Mouse (Mus musculus): ENCODE data around the gene Gm49378. TPM values are rescaled to one million over a fixed set of nuclear protein-coding genes. Genes with fewer than 3 reads are reported as not detected.

The Gm49378 gene
- polyA plus RNA-seq, 1 experiment, result 0.17 TPM

GRCm38 (mm10) chr14:55604823-55605222, 32.9 kb downstream of the Gm49378 start:
- TF ChIP-seq CEBPB (IDR thresholded peaks at IDR 0.05; ENCODE audit: insufficient read depth, poor library complexity, severe bottlenecking), result no peak
- no peak for TF ChIP-seq SRF (IDR thresholded peaks at IDR 0.05; ENCODE audit: control insufficient read depth, insufficient read length, low read depth)
- no peak for TF ChIP-seq MYOD1 (IDR thresholded peaks at IDR 0.05; ENCODE audit: control insufficient read depth in 1 of 3, insufficient read length in 2 of 3, low read depth in 2 of 3)
- no peak for TF ChIP-seq USF1 (IDR thresholded peaks at IDR 0.05; ENCODE audit: low read depth)
- TF ChIP-seq POLR2A (IDR thresholded peaks at IDR 0.05; ENCODE audit: insufficient read length, low read depth), result no peak
- TF ChIP-seq TCF12 (IDR thresholded peaks at IDR 0.05; ENCODE audit: insufficient read depth, poor library complexity, severe bottlenecking), result no peak
- TF ChIP-seq TCF3 (IDR thresholded peaks at IDR 0.05; ENCODE audit: insufficient read length, low read depth), result no peak
- no peak for TF ChIP-seq E2F4 (IDR thresholded peaks at IDR 0.05; ENCODE audit: insufficient read depth)
- no peak for TF ChIP-seq REST (IDR thresholded peaks at IDR 0.05; ENCODE audit: insufficient read depth, insufficient read length)
- Histone ChIP-seq H3K27me3 (ENCODE audit: control insufficient read depth, insufficient read depth, insufficient read length) (no peaks in the 10 kb centered on the region), H3K79me2 (ENCODE audit: control insufficient read depth, insufficient read depth) (no peaks in the 10 kb centered on the region), H3K4me3 (no peak overlapping the region), H3ac (ENCODE audit: control insufficient read depth, insufficient read length) (no peak overlapping the region), H3K36me3 (ENCODE audit: control insufficient read depth, insufficient read depth) (peaks cover 24% of the 10 kb centered on the region), H3K4me2 (ENCODE audit: low read depth) (no peak overlapping the region)

GRCm38 (mm10) chr14:55603633-55604576, 33.8 kb downstream of the Gm49378 start:
- H3K27me3 ChIP-seq (ENCODE audit: control insufficient read depth, insufficient read depth, insufficient read length), result no peaks in the 10 kb centered on the region
- H3K79me2 ChIP-seq (ENCODE audit: control insufficient read depth, insufficient read depth), result no peaks in the 10 kb centered on the region
- TF ChIP-seq POLR2AphosphoS2 (IDR thresholded peaks at IDR 0.05; ENCODE audit: insufficient read length, low read depth) (peak; percentile 61), REST (IDR thresholded peaks at IDR 0.05; ENCODE audit: insufficient read depth, insufficient read length) (no peak), MAX (IDR thresholded peaks at IDR 0.05; ENCODE audit: low read depth) (peak; percentile 68), MYOD1 (IDR thresholded peaks at IDR 0.05; ENCODE audit: control insufficient read depth in 1 of 3, insufficient read length in 2 of 3, low read depth in 2 of 3) (no peak), MYOG (IDR thresholded peaks at IDR 0.05; ENCODE audit: control insufficient read depth in 1 of 3, insufficient read depth in 1 of 3, insufficient read length in 2 of 3, low read depth in 2 of 3) (no peak), E2F4 (IDR thresholded peaks at IDR 0.05; ENCODE audit: insufficient read depth) (no peak), SRF (IDR thresholded peaks at IDR 0.05; ENCODE audit: control insufficient read depth, insufficient read length, low read depth) (no peak), USF1 (IDR thresholded peaks at IDR 0.05; ENCODE audit: low read depth) (peak; percentile 90), POLR2A (IDR thresholded peaks at IDR 0.05; ENCODE audit: insufficient read length, low read depth) (no peak), TCF12 (IDR thresholded peaks at IDR 0.05; ENCODE audit: insufficient read depth, poor library complexity, severe bottlenecking) (no peak), CEBPB (IDR thresholded peaks at IDR 0.05; ENCODE audit: insufficient read depth, poor library complexity, severe bottlenecking) (no peak), TCF3 (IDR thresholded peaks at IDR 0.05; ENCODE audit: insufficient read length, low read depth) (no peak)
- H3K4me2 ChIP-seq (ENCODE audit: low read depth), result peak overlapping the region; percentile 55
- H3ac ChIP-seq (ENCODE audit: control insufficient read depth, insufficient read length), result no peak overlapping the region
- H3K4me3 ChIP-seq, result no peak overlapping the region
- H3K36me3 ChIP-seq (ENCODE audit: control insufficient read depth, insufficient read depth), result peaks cover 20% of the 10 kb centered on the region

GRCm38 (mm10) chr14:55603271-55603632, 34.4 kb downstream of the Gm49378 start, which contains the start of gene Irf9:
Irf9 (plus strand) TSS chr14:55603571.
- Histone ChIP-seq H3K4me3 (no peak within 1 kb of the TSS), H3ac (ENCODE audit: control insufficient read depth, insufficient read length) (no peak within 1 kb of the TSS), H3K27me3 (ENCODE audit: control insufficient read depth, insufficient read depth, insufficient read length) (no peaks in the 10 kb centered on the region), H3K4me2 (ENCODE audit: low read depth) (peak within 1 kb of the TSS; percentile 55), H3K79me2 (ENCODE audit: control insufficient read depth, insufficient read depth) (no peaks in the 10 kb centered on the region), H3K36me3 (ENCODE audit: control insufficient read depth, insufficient read depth) (peaks cover 20% of the 10 kb centered on the region)
- TF ChIP-seq TCF12 (IDR thresholded peaks at IDR 0.05; ENCODE audit: insufficient read depth, poor library complexity, severe bottlenecking), result no peak
- TF ChIP-seq USF1 (IDR thresholded peaks at IDR 0.05; ENCODE audit: low read depth), result no peak
- TF ChIP-seq CEBPB (IDR thresholded peaks at IDR 0.05; ENCODE audit: insufficient read depth, poor library complexity, severe bottlenecking), result no peak
- no peak for TF ChIP-seq SRF (IDR thresholded peaks at IDR 0.05; ENCODE audit: control insufficient read depth, insufficient read length, low read depth)
- TF ChIP-seq POLR2AphosphoS2 (IDR thresholded peaks at IDR 0.05; ENCODE audit: insufficient read length, low read depth), result no peak
- no peak for TF ChIP-seq POLR2A (IDR thresholded peaks at IDR 0.05; ENCODE audit: insufficient read length, low read depth)
- TF ChIP-seq MAX (IDR thresholded peaks at IDR 0.05; ENCODE audit: low read depth), result no peak
- TF ChIP-seq E2F4 (IDR thresholded peaks at IDR 0.05; ENCODE audit: insufficient read depth), result no peak
- TF ChIP-seq REST (IDR thresholded peaks at IDR 0.05; ENCODE audit: insufficient read depth, insufficient read length), result no peak
- TF ChIP-seq TCF3 (IDR thresholded peaks at IDR 0.05; ENCODE audit: insufficient read length, low read depth), result no peak
- no peak for TF ChIP-seq MYOG (IDR thresholded peaks at IDR 0.05; ENCODE audit: control insufficient read depth in 1 of 3, insufficient read depth in 1 of 3, insufficient read length in 2 of 3, low read depth in 2 of 3)

DNA sequence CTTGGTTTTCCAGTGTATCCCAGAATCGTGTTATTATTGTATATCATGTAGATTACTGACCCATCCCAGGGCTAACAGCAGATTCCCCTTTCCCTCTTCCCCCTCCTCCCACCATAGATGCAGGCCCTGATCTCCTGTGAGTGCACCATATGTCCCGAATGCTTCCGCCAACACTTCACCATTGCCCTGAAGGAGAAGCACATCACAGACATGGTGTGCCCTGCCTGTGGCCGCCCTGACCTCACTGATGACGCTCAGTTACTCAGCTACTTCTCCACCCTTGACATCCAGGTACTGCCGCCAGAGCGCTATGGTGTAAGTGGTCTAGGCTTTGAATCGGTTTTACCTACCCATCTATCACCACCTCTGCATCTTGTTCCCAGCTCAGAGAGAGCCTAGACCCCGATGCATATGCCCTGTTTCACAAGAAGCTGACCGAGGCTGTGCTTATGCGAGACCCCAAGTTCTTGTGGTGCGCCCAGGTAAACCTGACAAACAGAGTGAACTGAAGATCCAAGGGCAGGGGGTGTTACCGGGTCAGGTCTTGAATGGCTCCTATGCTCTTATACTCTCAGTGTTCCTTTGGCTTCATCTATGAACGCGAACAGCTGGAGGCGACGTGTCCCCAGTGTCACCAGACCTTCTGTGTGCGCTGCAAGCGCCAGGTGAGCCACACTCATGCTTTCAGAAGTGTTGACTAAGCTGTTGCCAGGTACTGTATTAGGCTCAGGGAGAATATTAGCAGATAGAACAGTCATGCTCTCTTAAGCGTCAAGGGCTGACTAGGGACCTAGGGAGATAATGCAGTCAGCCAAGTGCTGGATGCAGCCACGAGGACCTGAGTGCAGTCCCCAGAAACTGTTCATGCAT, 38.9 kb downstream of the Gm49378 start:
- peaks cover 22% of the 10 kb centered on the region for H3K36me3 ChIP-seq (ENCODE audit: control insufficient read depth, insufficient read depth)
- H3K4me3 ChIP-seq, result no peak overlapping the region
- TF ChIP-seq TCF3 (IDR thresholded peaks at IDR 0.05; ENCODE audit: insufficient read length, low read depth), result no peak
- TF ChIP-seq CEBPB (IDR thresholded peaks at IDR 0.05; ENCODE audit: insufficient read depth, poor library complexity, severe bottlenecking), result no peak
- no peak for TF ChIP-seq SRF (IDR thresholded peaks at IDR 0.05; ENCODE audit: control insufficient read depth, insufficient read length, low read depth)
- no peak for TF ChIP-seq MYOD1 (IDR thresholded peaks at IDR 0.05; ENCODE audit: control insufficient read depth in 1 of 3, insufficient read length in 2 of 3, low read depth in 2 of 3)
- no peak for TF ChIP-seq REST (IDR thresholded peaks at IDR 0.05; ENCODE audit: insufficient read depth, insufficient read length)
- no peak for TF ChIP-seq POLR2A (IDR thresholded peaks at IDR 0.05; ENCODE audit: insufficient read length, low read depth)
- TF ChIP-seq TCF12 (IDR thresholded peaks at IDR 0.05; ENCODE audit: insufficient read depth, poor library complexity, severe bottlenecking), result no peak
- TF ChIP-seq MAX (IDR thresholded peaks at IDR 0.05; ENCODE audit: low read depth), result no peak
- TF ChIP-seq USF1 (IDR thresholded peaks at IDR 0.05; ENCODE audit: low read depth), result no peak
- no peak for TF ChIP-seq POLR2AphosphoS2 (IDR thresholded peaks at IDR 0.05; ENCODE audit: insufficient read length, low read depth)
- TF ChIP-seq MYOG (IDR thresholded peaks at IDR 0.05; ENCODE audit: control insufficient read depth in 1 of 3, insufficient read depth in 1 of 3, insufficient read length in 2 of 3, low read depth in 2 of 3), result no peak
- TF ChIP-seq E2F4 (IDR thresholded peaks at IDR 0.05; ENCODE audit: insufficient read depth), result no peak
- no peaks in the 10 kb centered on the region for H3K27me3 ChIP-seq (ENCODE audit: control insufficient read depth, insufficient read depth, insufficient read length)
- peaks cover under 1% of the 10 kb centered on the region for H3K79me2 ChIP-seq (ENCODE audit: control insufficient read depth, insufficient read depth)
- no peak overlapping the region for H3K4me2 ChIP-seq (ENCODE audit: low read depth)
- no peak overlapping the region for H3ac ChIP-seq (ENCODE audit: control insufficient read depth, insufficient read length)

All from myocyte (in vitro differentiated cells).